Mouse (Mus musculus): ENCODE measurements around the gene Epn2. TPM values are rescaled to one million over a fixed set of nuclear protein-coding genes. Genes with fewer than 3 reads are reported as not detected.

Epn2 gene
- polyA plus RNA-seq, 1 experiment from 2014 or later = 28.7 TPM

DNA sequence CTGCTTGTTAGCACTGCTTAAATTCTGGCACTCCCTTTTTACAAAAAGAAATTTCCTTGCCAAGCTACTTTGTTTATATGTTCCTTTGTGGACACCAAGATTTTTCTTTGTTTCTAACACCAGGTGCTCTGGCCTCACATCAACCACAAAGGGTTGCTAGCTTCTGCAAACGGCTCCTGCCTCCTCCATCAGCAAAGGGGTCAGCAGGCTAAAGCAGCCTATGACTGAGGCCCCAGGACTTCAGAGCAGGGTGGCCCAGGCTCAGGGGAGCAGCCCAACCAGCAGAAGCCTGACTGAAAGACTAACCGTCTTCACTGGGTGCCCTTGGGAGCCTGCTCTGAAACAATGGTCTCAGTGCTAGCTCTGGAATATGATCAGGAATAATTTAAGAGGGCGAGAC is 22.0 kb upstream of the Epn2 start:
- Histone ChIP-seq H3K27ac (ENCODE audit: low read length) (no peak overlapping the region), H3K27me3 (ENCODE audit: control insufficient read depth, insufficient read depth, low read depth, low read length) (no peaks in the 10 kb centered on the region), H3K4me3 (ENCODE audit: low read length) (no peak overlapping the region), H3K4me2 (ENCODE audit: low read depth, low read length) (no peak overlapping the region), H3K36me3 (ENCODE audit: control insufficient read depth, insufficient read depth, low read length) (no peaks in the 10 kb centered on the region), H3K4me1 (replicated peaks; ENCODE audit: control insufficient read depth, insufficient read depth, low read length) (0 out of 2 replicates have a peak, but pooled peaks cover 2% of the 10 kb centered on the region), H3K9me3 (ENCODE audit: control insufficient read depth, low read length) (no peaks in the 10 kb centered on the region; the same call in 1 of the 2 replicates), H3K9ac (ENCODE audit: low read length) (no peak overlapping the region)
- WGBS = 49% methylated on average over 3 of the region's 3 CpGs
- ATAC-seq (ENCODE audit: low read depth) = no peak

DNA sequence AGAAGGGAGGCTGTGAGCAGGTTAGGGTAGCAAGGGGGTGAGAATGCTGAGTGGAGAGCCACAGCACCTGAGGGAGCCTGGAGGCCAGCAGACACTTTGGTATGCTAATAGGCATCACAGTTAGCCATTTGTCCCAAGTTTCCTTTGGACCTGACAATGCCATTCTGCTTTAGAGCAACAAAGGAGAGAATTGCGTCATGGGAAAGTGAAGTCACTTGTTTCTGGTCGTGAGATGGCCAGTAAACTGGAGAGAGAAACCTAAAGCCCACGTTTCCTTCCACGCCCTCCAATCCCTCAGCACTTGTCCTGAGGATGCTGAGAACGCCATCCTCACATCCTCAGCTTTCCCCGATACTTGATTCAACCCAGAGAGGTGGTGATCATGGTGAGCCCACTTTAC is 18.9 kb upstream of the Epn2 start:
- H3K9ac ChIP-seq (ENCODE audit: low read length) = no peak overlapping the region
- no peak overlapping the region for H3K27ac ChIP-seq (ENCODE audit: low read length)
- no peaks in the 10 kb centered on the region for H3K9me3 ChIP-seq (ENCODE audit: control insufficient read depth, low read length)
- H3K4me1 ChIP-seq (replicated peaks; ENCODE audit: control insufficient read depth, insufficient read depth, low read length) = 0 out of 2 replicates have a peak, but pooled peaks cover 2% of the 10 kb centered on the region
- ATAC-seq (ENCODE audit: low read depth) = no peak
- H3K36me3 ChIP-seq (ENCODE audit: control insufficient read depth, insufficient read depth, low read length) = no peaks in the 10 kb centered on the region
- no peak overlapping the region for H3K4me3 ChIP-seq (ENCODE audit: low read length)
- H3K4me2 ChIP-seq (ENCODE audit: low read depth, low read length) = no peak overlapping the region
- 61% methylated on average over 6 of the region's 6 CpGs for WGBS
- no peaks in the 10 kb centered on the region for H3K27me3 ChIP-seq (ENCODE audit: control insufficient read depth, insufficient read depth, low read depth, low read length)

GRCm38 (mm10) chr11:61597471-61597870 is 18.0 kb upstream of the Epn2 start:
- Histone ChIP-seq H3K9ac (ENCODE audit: low read length) (no peak overlapping the region), H3K4me1 (replicated peaks; ENCODE audit: control insufficient read depth, insufficient read depth, low read length) (0 out of 2 replicates have a peak, but pooled peaks cover 2% of the 10 kb centered on the region), H3K4me2 (ENCODE audit: low read depth, low read length) (no peak overlapping the region), H3K27ac (ENCODE audit: low read length) (no peak overlapping the region), H3K27me3 (ENCODE audit: control insufficient read depth, insufficient read depth, low read depth, low read length) (no peaks in the 10 kb centered on the region), H3K36me3 (ENCODE audit: control insufficient read depth, insufficient read depth, low read length) (no peaks in the 10 kb centered on the region), H3K4me3 (ENCODE audit: low read length) (no peak overlapping the region), H3K9me3 (ENCODE audit: control insufficient read depth, low read length) (no peaks in the 10 kb centered on the region)
- whole genome bisulfite sequencing = 88% methylated on average over 2 of the region's 2 CpGs
- no peak for ATAC-seq (ENCODE audit: low read depth)

DNA sequence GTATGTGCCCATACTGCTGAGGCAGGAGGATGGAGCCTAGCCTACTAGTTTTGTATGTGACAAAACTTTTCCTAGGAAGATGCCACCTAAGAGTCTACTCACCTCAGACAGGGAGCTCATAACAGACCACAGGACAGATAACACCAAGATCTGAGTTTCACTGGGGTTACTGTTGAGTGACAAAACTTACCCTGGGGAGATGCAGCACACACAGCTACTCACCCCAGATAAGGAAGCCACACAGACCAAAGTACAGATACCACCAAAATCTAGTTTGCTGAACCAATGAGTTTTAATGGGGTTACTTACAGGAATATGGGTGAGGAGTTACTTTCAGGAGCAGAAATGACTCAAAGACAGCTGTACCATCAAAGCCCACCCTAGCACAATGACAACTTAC is 13.6 kb upstream of the Epn2 start:
- H3K27me3 ChIP-seq (ENCODE audit: control insufficient read depth, insufficient read depth, low read depth, low read length) = no peaks in the 10 kb centered on the region
- H3K4me1 ChIP-seq (replicated peaks; ENCODE audit: control insufficient read depth, insufficient read depth, low read length) = peaks cover 5% of the 10 kb centered on the region
- no peak for ATAC-seq (ENCODE audit: low read depth)
- H3K9me3 ChIP-seq (ENCODE audit: control insufficient read depth, low read length) = no peaks in the 10 kb centered on the region
- no peak overlapping the region for H3K27ac ChIP-seq (ENCODE audit: low read length)
- no peak overlapping the region for H3K4me3 ChIP-seq (ENCODE audit: low read length)
- no peak overlapping the region for H3K4me2 ChIP-seq (ENCODE audit: low read depth, low read length)
- H3K9ac ChIP-seq (ENCODE audit: low read length) = no peak overlapping the region
- H3K36me3 ChIP-seq (ENCODE audit: control insufficient read depth, insufficient read depth, low read length) = no peaks in the 10 kb centered on the region

GRCm38 (mm10) chr11:61592061-61592460 is 12.6 kb upstream of the Epn2 start:
- no peak for ATAC-seq (ENCODE audit: low read depth)
- Histone ChIP-seq H3K9ac (ENCODE audit: low read length) (no peak overlapping the region), H3K9me3 (ENCODE audit: control insufficient read depth, low read length) (no peaks in the 10 kb centered on the region), H3K4me2 (ENCODE audit: low read depth, low read length) (no peak overlapping the region), H3K4me1 (replicated peaks; ENCODE audit: control insufficient read depth, insufficient read depth, low read length) (peaks cover 5% of the 10 kb centered on the region), H3K4me3 (ENCODE audit: low read length) (no peak overlapping the region), H3K36me3 (ENCODE audit: control insufficient read depth, insufficient read depth, low read length) (no peaks in the 10 kb centered on the region), H3K27me3 (ENCODE audit: control insufficient read depth, insufficient read depth, low read depth, low read length) (no peaks in the 10 kb centered on the region), H3K27ac (ENCODE audit: low read length) (no peak overlapping the region)
- 96% methylated on average over 3 of the region's 3 CpGs for WGBS

- no peak overlapping the region for H3K4me3 ChIP-seq (ENCODE audit: low read length)
- peak; percentile 92 for ATAC-seq (ENCODE audit: low read depth)
- peaks cover 5% of the 10 kb centered on the region for H3K4me1 ChIP-seq (replicated peaks; ENCODE audit: control insufficient read depth, insufficient read depth, low read length)
- H3K4me2 ChIP-seq (ENCODE audit: low read depth, low read length) = 0 out of 2 replicates have a peak overlapping the region, but pooled peaks have one; percentile 17
- H3K9me3 ChIP-seq (ENCODE audit: control insufficient read depth, low read length) = no peaks in the 10 kb centered on the region
- H3K36me3 ChIP-seq (ENCODE audit: control insufficient read depth, insufficient read depth, low read length) = no peaks in the 10 kb centered on the region
- no peaks in the 10 kb centered on the region for H3K27me3 ChIP-seq (ENCODE audit: control insufficient read depth, insufficient read depth, low read depth, low read length)
- WGBS = 39% methylated on average over 7 of the region's 7 CpGs
- H3K27ac ChIP-seq (ENCODE audit: low read length) = peak overlapping the region; percentile 88
- no peak overlapping the region for H3K9ac ChIP-seq (ENCODE audit: low read length)
Measured at GRCm38 (mm10) chr11:61590516-61591213, 11.2 kb upstream of the Epn2 start.

- H3K27ac ChIP-seq (ENCODE audit: low read length) = no peak overlapping the region
- 41% methylated on average over 4 of the region's 4 CpGs for WGBS
- H3K27me3 ChIP-seq (ENCODE audit: control insufficient read depth, insufficient read depth, low read depth, low read length) = no peaks in the 10 kb centered on the region; the same call in 1 of the 2 replicates
- ATAC-seq (ENCODE audit: low read depth) = no peak
- no peaks in the 10 kb centered on the region; the same call in 1 of the 2 replicates for H3K4me1 ChIP-seq (replicated peaks; ENCODE audit: control insufficient read depth, insufficient read depth, low read length)
- H3K9me3 ChIP-seq (ENCODE audit: control insufficient read depth, low read length) = no peaks in the 10 kb centered on the region
- no peak overlapping the region for H3K9ac ChIP-seq (ENCODE audit: low read length)
- H3K4me2 ChIP-seq (ENCODE audit: low read depth, low read length) = no peak overlapping the region
- no peak overlapping the region for H3K4me3 ChIP-seq (ENCODE audit: low read length)
- no peaks in the 10 kb centered on the region for H3K36me3 ChIP-seq (ENCODE audit: control insufficient read depth, insufficient read depth, low read length)
Measured at GRCm38 (mm10) chr11:61585421-61585820, 5.9 kb upstream of the Epn2 start.

- 71% methylated on average over 4 of the region's 4 CpGs for WGBS
- Histone ChIP-seq H3K27ac (ENCODE audit: low read length) (no peak overlapping the region), H3K9me3 (ENCODE audit: control insufficient read depth, low read length) (no peaks in the 10 kb centered on the region), H3K27me3 (ENCODE audit: control insufficient read depth, insufficient read depth, low read depth, low read length) (no peaks in the 10 kb centered on the region; the same call in 1 of the 2 replicates), H3K4me3 (ENCODE audit: low read length) (no peak overlapping the region), H3K36me3 (ENCODE audit: control insufficient read depth, insufficient read depth, low read length) (no peaks in the 10 kb centered on the region), H3K4me2 (ENCODE audit: low read depth, low read length) (no peak overlapping the region), H3K9ac (ENCODE audit: low read length) (no peak overlapping the region), H3K4me1 (replicated peaks; ENCODE audit: control insufficient read depth, insufficient read depth, low read length) (no peaks in the 10 kb centered on the region)
- ATAC-seq (ENCODE audit: low read depth) = no peak
Measured at GRCm38 (mm10) chr11:61584830-61585229, 5.3 kb upstream of the Epn2 start.

- ATAC-seq (ENCODE audit: low read depth) = no peak
- 86% methylated on average over 6 of the region's 6 CpGs for WGBS
- no peaks in the 10 kb centered on the region for H3K9me3 ChIP-seq (ENCODE audit: control insufficient read depth, low read length)
- H3K27ac ChIP-seq (ENCODE audit: low read length) = no peak overlapping the region
- no peaks in the 10 kb centered on the region for H3K36me3 ChIP-seq (ENCODE audit: control insufficient read depth, insufficient read depth, low read length)
- H3K4me3 ChIP-seq (ENCODE audit: low read length) = no peak overlapping the region
- H3K4me1 ChIP-seq (replicated peaks; ENCODE audit: control insufficient read depth, insufficient read depth, low read length) = no peaks in the 10 kb centered on the region
- no peak overlapping the region for H3K9ac ChIP-seq (ENCODE audit: low read length)
- no peak overlapping the region for H3K4me2 ChIP-seq (ENCODE audit: low read depth, low read length)
- no peaks in the 10 kb centered on the region; the same call in 1 of the 2 replicates for H3K27me3 ChIP-seq (ENCODE audit: control insufficient read depth, insufficient read depth, low read depth, low read length)
Measured at GRCm38 (mm10) chr11:61584096-61584495, 4.6 kb upstream of the Epn2 start.

Data from lung, embryonic 16.5 days (tissue).